Mouse (Mus musculus): Measurements from ENCODE around the gene Eif3k. TPM values are rescaled to one million over a fixed set of nuclear protein-coding genes. Genes with fewer than 3 reads are reported as not detected.
A peak's percentile ranks its signal among the peaks of the same experiment; 100 is the strongest.

Eif3k gene
- polyA plus RNA-seq, 1 experiment from 2014 or later = 283 TPM

GRCm38 (mm10) chr7:28966181-28966580 lies 15.5 kb downstream of the Eif3k start:
- Histone ChIP-seq H3K27ac (ENCODE audit: low read length) (no peak overlapping the region), H3K9me3 (replicated peaks; ENCODE audit: control insufficient read depth, low read length) (no peaks in the 10 kb centered on the region), H3K27me3 (ENCODE audit: control insufficient read depth, insufficient read depth, low read length) (no peaks in the 10 kb centered on the region), H3K4me2 (ENCODE audit: low read depth, low read length) (no peak overlapping the region), H3K36me3 (ENCODE audit: control insufficient read depth, insufficient read depth) (0 out of 2 replicates have a peak, but pooled peaks cover 4% of the 10 kb centered on the region), H3K4me3 (ENCODE audit: low read length) (no peak overlapping the region), H3K4me1 (ENCODE audit: control insufficient read depth, insufficient read depth, low read length) (peaks cover 5% of the 10 kb centered on the region), H3K9ac (ENCODE audit: low read length) (no peak overlapping the region)
- no peak for ATAC-seq (replicated peaks; ENCODE audit: extremely low read depth, insufficient read depth, low FRiP score)
- 74% methylated on average over 4 of the region's 5 CpGs for WGBS

GRCm38 (mm10) chr7:28965346-28965840 lies 16.3 kb downstream of the Eif3k start:
- WGBS = 80% methylated on average over 5 of the region's 5 CpGs
- Histone ChIP-seq H3K27ac (ENCODE audit: low read length) (no peak overlapping the region), H3K4me3 (ENCODE audit: low read length) (no peak overlapping the region), H3K4me2 (ENCODE audit: low read depth, low read length) (no peak overlapping the region), H3K27me3 (ENCODE audit: control insufficient read depth, insufficient read depth, low read length) (no peaks in the 10 kb centered on the region), H3K9ac (ENCODE audit: low read length) (no peak overlapping the region), H3K36me3 (ENCODE audit: control insufficient read depth, insufficient read depth) (no peaks in the 10 kb centered on the region), H3K9me3 (replicated peaks; ENCODE audit: control insufficient read depth, low read length) (no peaks in the 10 kb centered on the region), H3K4me1 (ENCODE audit: control insufficient read depth, insufficient read depth, low read length) (peaks cover 7% of the 10 kb centered on the region)
- ATAC-seq (replicated peaks; ENCODE audit: extremely low read depth, insufficient read depth, low FRiP score) = no peak

- no peak overlapping the region for H3K9ac ChIP-seq (ENCODE audit: low read length)
- 67% methylated on average over 3 of the region's 3 CpGs for WGBS
- H3K27ac ChIP-seq (ENCODE audit: low read length) = no peak overlapping the region
- H3K4me2 ChIP-seq (ENCODE audit: low read depth, low read length) = no peak overlapping the region
- no peaks in the 10 kb centered on the region for H3K9me3 ChIP-seq (replicated peaks; ENCODE audit: control insufficient read depth, low read length)
- H3K4me1 ChIP-seq (ENCODE audit: control insufficient read depth, insufficient read depth, low read length) = peaks cover 24% of the 10 kb centered on the region
- H3K36me3 ChIP-seq (ENCODE audit: control insufficient read depth, insufficient read depth) = no peaks in the 10 kb centered on the region
- no peak for ATAC-seq (replicated peaks; ENCODE audit: extremely low read depth, insufficient read depth, low FRiP score)
- H3K4me3 ChIP-seq (ENCODE audit: low read length) = no peak overlapping the region
- no peaks in the 10 kb centered on the region for H3K27me3 ChIP-seq (ENCODE audit: control insufficient read depth, insufficient read depth, low read length)
Observed at GRCm38 (mm10) chr7:28963399-28963923, 18.2 kb downstream of the Eif3k start.

GRCm38 (mm10) chr7:28961927-28962670 lies 19.6 kb downstream of the Eif3k start, which contains the start of gene Actn4:
TSS of gene Actn4 (minus strand) at chr7:28962340.
- Histone ChIP-seq H3K27ac (ENCODE audit: low read length) (peak within 1 kb of the TSS; percentile 95), H3K4me2 (ENCODE audit: low read depth, low read length) (peak within 1 kb of the TSS; percentile 96), H3K9ac (ENCODE audit: low read length) (peak within 1 kb of the TSS; percentile 100), H3K36me3 (ENCODE audit: control insufficient read depth, insufficient read depth) (no peaks in the 10 kb centered on the region), H3K27me3 (ENCODE audit: control insufficient read depth, insufficient read depth, low read length) (no peaks in the 10 kb centered on the region), H3K4me3 (ENCODE audit: low read length) (peak within 1 kb of the TSS; percentile 98), H3K9me3 (replicated peaks; ENCODE audit: control insufficient read depth, low read length) (no peaks in the 10 kb centered on the region), H3K4me1 (ENCODE audit: control insufficient read depth, insufficient read depth, low read length) (peaks cover 38% of the 10 kb centered on the region)
- peak; percentile 85 for ATAC-seq (replicated peaks; ENCODE audit: extremely low read depth, insufficient read depth, low FRiP score)
- under 1% methylated on average over 76 of the region's 76 CpGs for WGBS

GRCm38 (mm10) chr7:28961584-28961926 lies 20.1 kb downstream of the Eif3k start:
- Histone ChIP-seq H3K27ac (ENCODE audit: low read length) (peak overlapping the region; percentile 95), H3K27me3 (ENCODE audit: control insufficient read depth, insufficient read depth, low read length) (no peaks in the 10 kb centered on the region), H3K36me3 (ENCODE audit: control insufficient read depth, insufficient read depth) (no peaks in the 10 kb centered on the region), H3K4me3 (ENCODE audit: low read length) (peak overlapping the region; percentile 98), H3K9ac (ENCODE audit: low read length) (peak overlapping the region; percentile 100), H3K4me1 (ENCODE audit: control insufficient read depth, insufficient read depth, low read length) (peaks cover 43% of the 10 kb centered on the region), H3K4me2 (ENCODE audit: low read depth, low read length) (peak overlapping the region; percentile 96), H3K9me3 (replicated peaks; ENCODE audit: control insufficient read depth, low read length) (no peaks in the 10 kb centered on the region)
- WGBS = 0% methylated on average over 7 of the region's 7 CpGs
- no peak; the same call in 1 of the 2 replicates for ATAC-seq (replicated peaks; ENCODE audit: extremely low read depth, insufficient read depth, low FRiP score)

GRCm38 (mm10) chr7:28960354-28961046 lies 21.2 kb downstream of the Eif3k start:
- Histone ChIP-seq H3K4me1 (ENCODE audit: control insufficient read depth, insufficient read depth, low read length) (peaks cover 53% of the 10 kb centered on the region), H3K27me3 (ENCODE audit: control insufficient read depth, insufficient read depth, low read length) (no peaks in the 10 kb centered on the region)

GRCm38 (mm10) chr7:28959505-28960045 lies 22.1 kb downstream of the Eif3k start:
- no peaks in the 10 kb centered on the region for H3K27me3 ChIP-seq (ENCODE audit: control insufficient read depth, insufficient read depth, low read length)
- peaks cover 3% of the 10 kb centered on the region; the same call in 1 of the 2 replicates for H3K36me3 ChIP-seq (ENCODE audit: control insufficient read depth, insufficient read depth)
- H3K4me3 ChIP-seq (ENCODE audit: low read length) = peak overlapping the region; percentile 98
- H3K9me3 ChIP-seq (replicated peaks; ENCODE audit: control insufficient read depth, low read length) = no peaks in the 10 kb centered on the region
- ATAC-seq (replicated peaks; ENCODE audit: extremely low read depth, insufficient read depth, low FRiP score) = no peak
- H3K9ac ChIP-seq (ENCODE audit: low read length) = peak overlapping the region; percentile 100
- H3K27ac ChIP-seq (ENCODE audit: low read length) = peak overlapping the region; percentile 95
- peaks cover 59% of the 10 kb centered on the region for H3K4me1 ChIP-seq (ENCODE audit: control insufficient read depth, insufficient read depth, low read length)
- WGBS = 10% methylated on average over 6 of the region's 6 CpGs
- peak overlapping the region; percentile 96 for H3K4me2 ChIP-seq (ENCODE audit: low read depth, low read length)

More at GRCm38 (mm10) chr7:28960354-28961046, 21.2 kb downstream of the Eif3k start:
- peak overlapping the region; percentile 98 for H3K4me3 ChIP-seq (ENCODE audit: low read length)
- no peak for ATAC-seq (replicated peaks; ENCODE audit: extremely low read depth, insufficient read depth, low FRiP score)
- H3K9ac ChIP-seq (ENCODE audit: low read length) = peak overlapping the region; percentile 100
- no peaks in the 10 kb centered on the region for H3K9me3 ChIP-seq (replicated peaks; ENCODE audit: control insufficient read depth, low read length)
- peaks cover 3% of the 10 kb centered on the region; the same call in 1 of the 2 replicates for H3K36me3 ChIP-seq (ENCODE audit: control insufficient read depth, insufficient read depth)
- peak overlapping the region; percentile 95 for H3K27ac ChIP-seq (ENCODE audit: low read length)
- 9% methylated on average over 9 of the region's 9 CpGs for WGBS
- H3K4me2 ChIP-seq (ENCODE audit: low read depth, low read length) = peak overlapping the region; percentile 96

GRCm38 (mm10) chr7:28958770-28959169 lies 22.9 kb downstream of the Eif3k start:
- WGBS = 56% methylated on average over 1 of the region's 1 CpGs
- peaks cover 3% of the 10 kb centered on the region; the same call in 1 of the 2 replicates for H3K36me3 ChIP-seq (ENCODE audit: control insufficient read depth, insufficient read depth)
- H3K4me2 ChIP-seq (ENCODE audit: low read depth, low read length) = peak overlapping the region; percentile 96
- peaks cover 62% of the 10 kb centered on the region for H3K4me1 ChIP-seq (ENCODE audit: control insufficient read depth, insufficient read depth, low read length)
- peak overlapping the region; percentile 95 for H3K27ac ChIP-seq (ENCODE audit: low read length)
- ATAC-seq (replicated peaks; ENCODE audit: extremely low read depth, insufficient read depth, low FRiP score) = no peak
- peak overlapping the region; percentile 98 for H3K4me3 ChIP-seq (ENCODE audit: low read length)
- H3K9me3 ChIP-seq (replicated peaks; ENCODE audit: control insufficient read depth, low read length) = no peaks in the 10 kb centered on the region
- no peaks in the 10 kb centered on the region for H3K27me3 ChIP-seq (ENCODE audit: control insufficient read depth, insufficient read depth, low read length)
- peak overlapping the region; percentile 100 for H3K9ac ChIP-seq (ENCODE audit: low read length)
